Comparison of ENCODE assay signal across 29 mouse cellular contexts in genomic region chr10:86765344-86765966, GRCm38 (mm10). TPM values are rescaled to one million over a fixed set of nuclear protein-coding genes. Genes with fewer than 3 reads are reported as not detected.
"Had no signal": no experiment of that assay in that cellular context is flagged by ENCODE, and none has a peak within 500 bp of the region (broad histone marks: within the 10 kb centered on the region; RNA-seq: fewer than 3 reads in every experiment).

No protein-coding gene starts in this region.

- ATAC-seq: hindbrain, embryonic 16.5 days; inflammation-experienced regulatory T-cells, adult 6 months; intestine, embryonic 15.5 days; intestine, postnatal 0 days had no signal

- H3K9ac ChIP-seq: heart, embryonic 12.5 days; hindbrain, embryonic 12.5 days; hindbrain, embryonic 14.5 days; intestine, embryonic 15.5 days; limb, embryonic 12.5 days; liver, embryonic 13.5 days had no signal

- H3K9me3 ChIP-seq: heart, embryonic 12.5 days; hindbrain, embryonic 10.5 days; intestine, embryonic 15.5 days; limb, embryonic 10.5 days; limb, embryonic 12.5 days; liver, embryonic 13.5 days had no signal

- H3K4me1 ChIP-seq: intestine, embryonic 15.5 days; liver, embryonic 13.5 days had no signal

- H3K4me3 ChIP-seq: gastrocnemius, adult 2 months; heart, adult 2 months; heart, embryonic 12.5 days; hindbrain, embryonic 10.5 days; hindbrain, embryonic 12.5 days; intestine, embryonic 15.5 days; layer of hippocampus, adult 2 months; left cerebral cortex, adult 2 months; limb, embryonic 10.5 days; limb, embryonic 12.5 days; liver, embryonic 13.5 days had no signal

- DNase-seq: gastrocnemius, adult 2 months; gastrocnemius, postnatal 10 days; gastrocnemius, postnatal 25 days; heart, adult 2 months; heart, postnatal 4 days; kidney, adult 18-20 months; kidney, adult 8-10 months; kidney, postnatal 10 days; kidney, postnatal 25 days; kidney, postnatal 4 days; liver; liver, embryonic 13.5 days had no signal

- H3K4me2 ChIP-seq: heart, embryonic 12.5 days; hindbrain, embryonic 12.5 days; hindbrain, embryonic 14.5 days; intestine, embryonic 15.5 days; limb, embryonic 12.5 days; liver, embryonic 11.5 days; liver, embryonic 13.5 days had no signal

- H3K27me3 ChIP-seq: heart, embryonic 12.5 days; hindbrain, embryonic 12.5 days; intestine, embryonic 15.5 days; limb, embryonic 12.5 days; liver, embryonic 13.5 days had no signal

- H3K27ac ChIP-seq: gastrocnemius, adult 2 months; heart, adult 2 months; hindbrain, embryonic 10.5 days; hindbrain, embryonic 12.5 days; hindbrain, embryonic 14.5 days; intestine, embryonic 15.5 days; layer of hippocampus, adult 2 months; left cerebral cortex, adult 2 months; limb, embryonic 10.5 days; limb, embryonic 12.5 days; liver, embryonic 13.5 days had no signal

- H3K36me3 ChIP-seq: heart, embryonic 12.5 days; hindbrain, embryonic 10.5 days; hindbrain, embryonic 12.5 days; intestine, embryonic 15.5 days; limb, embryonic 10.5 days; limb, embryonic 12.5 days; liver, embryonic 13.5 days had no signal

RNA-seq across cellular contexts. Expression of gene Gm49358, which starts 1.7 kb away (rescaled TPM):
- total RNA-seq: granulocyte monocyte progenitor cell, adult 5-6 weeks had no signal
- polyA plus RNA-seq: heart, adult 2 months; heart, embryonic 12.5 days; heart, embryonic 14.5 days; heart, postnatal 0 days; hindbrain, embryonic 10.5 days; hindbrain, embryonic 12.5 days; hindbrain, embryonic 16.5 days; inflammation-experienced regulatory T-cells, adult 6 months; intestine, embryonic 15.5 days; intestine, postnatal 0 days; kidney, embryonic 16.5 days; limb, embryonic 10.5 days; limb, embryonic 12.5 days; liver, embryonic 11.5 days; liver, embryonic 13.5 days had no signal
